Mouse (Mus musculus): ENCODE results near the gene Mbtps1. TPM values are rescaled to one million over a fixed set of nuclear protein-coding genes. Genes with fewer than 3 reads are reported as not detected.

The Mbtps1 gene
- total RNA-seq, 1 experiment from 2014 or later: 25.1 TPM

- ATAC-seq (replicated peaks; ENCODE audit: insufficient number of reproducible peaks, low FRiP score, low TSS enrichment, poor library complexity, severe bottlenecking): no peak
Observed at GRCm38 (mm10) chr8:119566367-119566766, 7.8 kb upstream of the Mbtps1 start.

DNA sequence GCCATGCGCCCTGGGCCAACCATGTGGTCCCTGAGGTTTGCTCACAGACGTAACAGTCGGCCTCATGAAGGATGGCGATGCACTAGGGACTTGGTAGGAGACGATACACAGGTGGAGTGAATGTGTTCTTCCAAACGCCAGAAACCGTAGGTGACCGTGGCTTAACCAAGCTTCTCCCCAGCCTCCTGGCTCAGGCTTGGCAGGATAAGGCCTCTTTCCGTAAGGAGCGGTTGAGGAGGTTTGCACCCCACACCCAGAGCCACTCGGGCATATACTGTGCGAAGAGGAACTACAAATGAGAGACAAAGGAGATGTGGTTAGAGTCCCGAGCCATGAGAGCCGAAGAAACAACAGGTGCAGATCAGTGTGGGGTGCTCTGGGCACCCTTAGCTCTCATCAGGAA, 5.3 kb upstream of the Mbtps1 start:
- ATAC-seq (replicated peaks; ENCODE audit: insufficient number of reproducible peaks, low FRiP score, low TSS enrichment, poor library complexity, severe bottlenecking): no peak

DNA sequence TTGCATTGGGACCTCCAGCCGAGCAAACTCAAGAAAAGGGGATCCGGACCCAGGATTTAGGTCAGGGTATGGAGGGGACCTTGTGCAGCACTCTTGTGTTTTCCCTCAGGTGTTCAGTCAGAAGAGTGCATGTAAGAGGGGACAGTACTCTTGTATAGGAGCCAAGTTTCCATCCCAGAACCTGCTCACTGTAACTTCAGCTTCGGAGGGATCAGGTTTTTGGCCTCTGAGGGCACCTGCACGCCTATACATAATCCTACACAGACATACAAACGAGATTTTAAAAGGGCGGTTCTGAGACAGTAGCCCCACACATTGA, 826 bp upstream of the Mbtps1 start:
- no peak for ATAC-seq (replicated peaks; ENCODE audit: insufficient number of reproducible peaks, low FRiP score, low TSS enrichment, poor library complexity, severe bottlenecking)

GRCm38 (mm10) chr8:119557821-119558602, 523 bp downstream of the Mbtps1 start:
- no peak for ATAC-seq (replicated peaks; ENCODE audit: insufficient number of reproducible peaks, low FRiP score, low TSS enrichment, poor library complexity, severe bottlenecking)

GRCm38 (mm10) chr8:119557132-119557531, 1.4 kb downstream of the Mbtps1 start:
- no peak for ATAC-seq (replicated peaks; ENCODE audit: insufficient number of reproducible peaks, low FRiP score, low TSS enrichment, poor library complexity, severe bottlenecking)

DNA sequence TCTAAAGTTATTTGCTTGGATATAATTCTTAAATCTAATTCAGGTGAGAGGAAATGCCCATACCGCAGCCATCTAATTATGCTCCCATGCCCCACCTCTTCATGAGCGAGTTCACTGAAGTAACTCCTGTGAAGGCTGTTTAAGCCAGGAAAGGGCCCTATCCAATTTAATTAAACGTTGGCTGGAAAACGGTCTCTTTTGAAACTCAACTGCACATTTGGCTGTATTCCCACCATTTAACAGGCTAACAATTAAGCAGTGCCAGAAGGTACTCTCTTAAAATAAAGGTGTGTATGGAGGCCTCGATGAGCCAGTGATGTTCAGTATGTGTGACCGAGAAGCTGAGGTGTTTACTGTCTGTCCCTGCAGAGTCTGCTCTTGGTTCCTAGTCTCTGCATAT, 2.7 kb downstream of the Mbtps1 start:
- no peak for ATAC-seq (replicated peaks; ENCODE audit: insufficient number of reproducible peaks, low FRiP score, low TSS enrichment, poor library complexity, severe bottlenecking)

DNA sequence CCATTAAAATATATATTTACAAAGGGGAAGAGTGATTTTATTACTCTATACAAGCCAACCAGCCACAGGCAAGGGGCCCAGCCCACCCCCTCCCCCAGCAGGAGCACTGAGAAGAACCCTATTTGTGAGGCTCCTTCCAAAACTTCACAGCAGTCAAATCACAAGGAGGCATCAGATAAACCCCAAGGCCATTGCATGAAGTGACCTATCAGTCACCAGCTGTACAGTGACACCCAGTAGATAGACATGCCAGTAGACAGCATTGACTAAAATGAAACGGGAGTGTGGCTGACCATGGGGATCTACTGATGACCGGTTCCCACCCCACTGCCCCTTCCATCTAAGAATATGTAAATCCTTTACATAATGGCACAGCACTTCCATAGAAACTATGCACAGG, 5.6 kb downstream of the Mbtps1 start:
- ATAC-seq (replicated peaks; ENCODE audit: insufficient number of reproducible peaks, low FRiP score, low TSS enrichment, poor library complexity, severe bottlenecking): no peak

DNA sequence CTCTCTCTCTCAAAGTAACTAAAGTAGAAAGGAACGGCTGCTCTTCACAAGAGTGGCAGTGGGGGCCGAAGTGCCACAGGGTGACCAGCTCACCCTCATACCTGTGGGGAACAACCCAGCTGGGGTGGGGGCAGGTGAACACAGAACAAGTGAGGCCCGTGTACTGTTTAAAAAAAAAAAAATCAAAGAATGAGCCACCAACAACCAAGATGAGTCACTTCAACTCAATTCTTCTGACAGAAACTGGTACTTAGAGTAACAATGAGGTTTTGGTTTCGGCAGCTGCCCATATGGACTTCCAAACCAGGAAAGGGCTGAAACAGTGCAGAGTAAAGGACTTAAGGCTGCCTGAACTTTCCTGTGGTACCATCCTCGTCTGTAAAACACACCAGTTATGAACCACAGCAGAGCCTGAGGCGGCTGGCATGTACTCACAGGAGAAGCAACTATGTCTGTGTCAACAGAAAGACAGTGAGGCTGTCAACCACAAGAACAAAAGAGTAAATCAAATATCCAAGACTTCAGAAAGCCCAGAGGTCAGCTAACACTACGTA, 9.9 kb downstream of the Mbtps1 start:
- no peak for ATAC-seq (replicated peaks; ENCODE audit: insufficient number of reproducible peaks, low FRiP score, low TSS enrichment, poor library complexity, severe bottlenecking)

- ATAC-seq (replicated peaks; ENCODE audit: insufficient number of reproducible peaks, low FRiP score, low TSS enrichment, poor library complexity, severe bottlenecking): no peak
Observed at GRCm38 (mm10) chr8:119547019-119547691, 11.4 kb downstream of the Mbtps1 start.

- no peak for ATAC-seq (replicated peaks; ENCODE audit: insufficient number of reproducible peaks, low FRiP score, low TSS enrichment, poor library complexity, severe bottlenecking)
Observed at GRCm38 (mm10) chr8:119545791-119546190, 12.7 kb downstream of the Mbtps1 start.

GRCm38 (mm10) chr8:119545180-119545579, 13.4 kb downstream of the Mbtps1 start:
- ATAC-seq (replicated peaks; ENCODE audit: insufficient number of reproducible peaks, low FRiP score, low TSS enrichment, poor library complexity, severe bottlenecking): no peak

- ATAC-seq (replicated peaks; ENCODE audit: insufficient number of reproducible peaks, low FRiP score, low TSS enrichment, poor library complexity, severe bottlenecking): no peak
Observed at GRCm38 (mm10) chr8:119544606-119545005, 13.9 kb downstream of the Mbtps1 start.

GRCm38 (mm10) chr8:119531973-119532372, 26.6 kb downstream of the Mbtps1 start:
- no peak for ATAC-seq (replicated peaks; ENCODE audit: insufficient number of reproducible peaks, low FRiP score, low TSS enrichment, poor library complexity, severe bottlenecking)

- ATAC-seq (replicated peaks; ENCODE audit: insufficient number of reproducible peaks, low FRiP score, low TSS enrichment, poor library complexity, severe bottlenecking): no peak
Observed at GRCm38 (mm10) chr8:119531397-119531796, 27.1 kb downstream of the Mbtps1 start.

DNA sequence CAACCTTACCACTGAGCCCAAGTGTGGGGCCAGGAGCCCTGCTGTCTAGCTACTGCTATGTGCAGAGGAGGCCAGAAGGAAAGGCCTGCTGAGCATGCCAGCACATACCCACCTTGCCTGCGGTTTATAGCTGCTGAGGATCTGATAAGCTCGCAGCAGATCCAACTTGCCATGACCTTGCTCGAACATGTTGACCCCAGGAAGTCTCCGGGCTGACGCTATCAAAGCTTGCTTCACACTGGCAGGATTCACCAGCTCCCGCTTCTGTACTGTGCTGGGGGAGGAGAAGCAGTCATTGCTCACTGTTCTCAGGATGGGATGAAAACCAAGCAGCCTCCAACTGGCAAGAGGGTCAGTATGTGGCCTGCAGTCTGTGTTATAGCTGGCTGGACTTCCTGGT, 27.6 kb downstream of the Mbtps1 start:
- ATAC-seq (replicated peaks; ENCODE audit: insufficient number of reproducible peaks, low FRiP score, low TSS enrichment, poor library complexity, severe bottlenecking): no peak

- no peak for ATAC-seq (replicated peaks; ENCODE audit: insufficient number of reproducible peaks, low FRiP score, low TSS enrichment, poor library complexity, severe bottlenecking)
Observed at GRCm38 (mm10) chr8:119528762-119529161, 29.8 kb downstream of the Mbtps1 start.

DNA sequence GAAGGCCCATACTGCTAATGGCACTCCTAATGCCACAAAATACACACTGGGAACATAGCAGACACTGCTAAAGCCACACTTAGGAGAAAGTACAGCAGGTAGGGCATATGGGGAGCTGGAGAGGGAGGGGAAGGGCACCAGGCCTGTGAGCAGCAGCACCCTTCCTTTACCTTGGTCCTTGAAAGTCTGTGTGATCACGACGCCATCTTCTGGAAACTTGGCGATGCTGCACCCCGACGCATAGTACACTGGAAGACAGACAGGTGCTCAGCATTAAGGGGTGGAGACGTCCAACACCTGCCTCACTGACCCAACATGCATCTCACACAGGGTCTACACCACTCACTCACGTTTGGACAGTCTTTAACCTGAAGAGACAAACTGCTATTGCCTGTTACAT, 38.4 kb downstream of the Mbtps1 start:
- ATAC-seq (replicated peaks; ENCODE audit: insufficient number of reproducible peaks, low FRiP score, low TSS enrichment, poor library complexity, severe bottlenecking): no peak

DNA sequence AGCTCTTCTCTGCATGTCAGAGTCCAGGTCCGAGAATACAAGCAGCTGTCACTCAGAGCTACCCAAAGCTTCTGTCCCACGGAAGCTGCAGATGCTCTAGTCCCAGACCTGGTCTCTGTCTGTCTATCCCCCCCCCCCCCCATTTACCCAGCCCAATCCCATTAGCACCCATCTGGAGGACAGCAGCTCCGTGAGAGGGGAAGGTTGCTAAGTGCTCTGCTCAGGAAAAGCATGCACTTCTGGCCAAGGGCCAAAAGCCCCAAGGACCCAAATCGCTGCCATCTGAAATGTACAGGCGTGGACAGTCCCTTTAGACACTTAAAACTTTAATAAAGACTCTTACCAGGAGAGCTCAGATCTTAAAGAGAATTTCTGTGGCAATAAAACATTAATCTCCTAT, 41.9 kb downstream of the Mbtps1 start:
- no peak for ATAC-seq (replicated peaks; ENCODE audit: insufficient number of reproducible peaks, low FRiP score, low TSS enrichment, poor library complexity, severe bottlenecking)

DNA sequence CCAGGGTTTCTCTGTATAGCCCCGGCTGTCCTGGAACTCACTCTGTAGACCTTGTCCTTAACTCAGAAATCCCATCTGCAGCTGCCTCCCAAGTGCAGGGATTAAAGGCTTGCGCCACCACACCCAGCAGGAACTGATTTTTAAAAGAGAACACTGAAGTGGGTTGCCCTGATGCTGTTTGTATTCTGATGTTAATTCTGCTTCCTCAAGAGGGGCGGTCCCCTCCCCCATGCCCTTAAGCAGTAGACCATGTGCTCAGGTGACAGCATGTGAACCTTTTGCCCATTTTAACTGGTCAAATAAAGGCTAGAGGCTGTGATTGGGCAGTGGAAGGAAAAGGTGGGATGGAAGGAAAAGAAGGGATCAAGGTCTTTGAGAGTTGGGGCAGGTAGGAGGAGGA, 42.8 kb downstream of the Mbtps1 start:
- ATAC-seq (replicated peaks; ENCODE audit: insufficient number of reproducible peaks, low FRiP score, low TSS enrichment, poor library complexity, severe bottlenecking): no peak

DNA sequence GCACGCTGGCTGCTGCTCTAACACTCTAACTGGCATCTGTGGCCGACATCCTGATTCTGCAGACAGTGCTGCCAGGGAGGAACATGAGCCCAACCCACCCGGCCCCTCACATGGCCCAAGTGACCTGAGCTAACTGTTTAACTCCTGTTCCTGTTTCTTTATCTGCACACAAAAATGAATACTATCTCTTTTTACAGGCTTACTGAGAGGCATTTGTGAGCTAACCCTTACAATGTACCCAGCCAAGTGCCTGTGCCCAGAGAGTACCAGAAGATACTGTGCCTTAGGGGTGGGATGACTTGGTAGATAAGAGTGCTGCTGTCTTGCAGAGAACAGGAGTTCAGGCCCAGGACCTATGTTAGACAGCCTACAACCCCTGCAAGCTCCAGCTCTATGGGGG, 43.6 kb downstream of the Mbtps1 start:
- no peak for ATAC-seq (replicated peaks; ENCODE audit: insufficient number of reproducible peaks, low FRiP score, low TSS enrichment, poor library complexity, severe bottlenecking)
